Mouse (Mus musculus): ENCODE data around the gene Kcne1l. TPM values are rescaled to one million over a fixed set of nuclear protein-coding genes. Genes with fewer than 3 reads are reported as not detected.

Kcne1l gene
- polyA plus RNA-seq, 1 experiment from 2014 or later, result 13.1 TPM

DNA sequence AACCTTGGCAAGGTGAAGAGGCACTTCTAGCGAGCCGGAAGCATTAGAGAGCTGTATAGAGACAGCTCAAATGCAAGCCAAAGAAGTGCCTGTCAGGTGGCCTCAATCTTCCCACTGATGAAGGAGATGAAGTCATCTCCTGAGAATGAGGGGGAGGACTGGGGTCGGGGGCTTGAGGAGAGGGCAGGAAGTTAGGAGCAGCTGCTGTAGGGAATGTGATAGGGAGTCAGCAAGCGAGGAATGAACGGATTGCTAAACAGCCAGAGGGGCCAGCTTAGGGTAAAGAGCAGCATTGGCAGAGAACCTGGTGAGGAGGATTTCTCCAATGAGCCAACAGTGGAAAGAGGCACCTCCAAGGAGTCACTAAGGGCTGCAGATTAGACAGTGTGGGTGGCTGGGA lies 20.2 kb downstream of the Kcne1l start:
- Histone ChIP-seq H3K9me3 (replicated peaks) (no peaks in the 10 kb centered on the region), H3K27ac (no peak overlapping the region), H3K9ac (no peak overlapping the region), H3K4me2 (0 out of 2 replicates have a peak overlapping the region, but pooled peaks have one; percentile 23), H3K27me3 (no peaks in the 10 kb centered on the region), H3K4me3 (no peak overlapping the region), H3K4me1 (replicated peaks) (no peaks in the 10 kb centered on the region), H3K36me3 (no peaks in the 10 kb centered on the region)
- no peak for ATAC-seq (replicated peaks; ENCODE audit: insufficient number of reproducible peaks, insufficient read depth, low FRiP score, low read depth)
- WGBS, result 26% methylated on average over 5 of the region's 5 CpGs

DNA sequence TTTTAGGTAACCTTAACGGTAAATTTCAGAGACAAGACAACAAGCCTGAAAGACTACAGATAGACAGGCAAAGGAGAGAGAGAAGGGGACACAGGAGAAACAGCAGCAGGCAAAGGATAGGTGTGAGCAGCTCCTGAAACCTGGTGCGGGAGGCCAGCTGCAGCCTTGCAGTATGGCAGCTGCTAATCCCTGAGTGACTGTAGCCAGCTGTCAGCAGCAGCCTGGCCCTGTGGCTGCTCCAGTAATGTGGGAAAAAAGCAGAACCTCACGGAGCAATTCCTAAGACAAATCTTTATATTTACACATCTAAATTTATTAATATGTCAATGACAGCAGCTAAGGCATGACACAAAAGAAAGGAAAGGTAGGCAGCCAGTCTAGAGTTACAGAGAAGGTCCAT lies 29.5 kb downstream of the Kcne1l start:
- Histone ChIP-seq H3K9me3 (replicated peaks) (no peaks in the 10 kb centered on the region), H3K4me1 (replicated peaks) (no peaks in the 10 kb centered on the region), H3K9ac (no peak overlapping the region), H3K27ac (no peak overlapping the region), H3K4me2 (no peak overlapping the region), H3K36me3 (no peaks in the 10 kb centered on the region), H3K27me3 (no peaks in the 10 kb centered on the region; the same call in 1 of the 2 replicates), H3K4me3 (no peak overlapping the region)
- 36% methylated on average over 3 of the region's 3 CpGs for WGBS
- no peak for ATAC-seq (replicated peaks; ENCODE audit: insufficient number of reproducible peaks, insufficient read depth, low FRiP score, low read depth)

DNA sequence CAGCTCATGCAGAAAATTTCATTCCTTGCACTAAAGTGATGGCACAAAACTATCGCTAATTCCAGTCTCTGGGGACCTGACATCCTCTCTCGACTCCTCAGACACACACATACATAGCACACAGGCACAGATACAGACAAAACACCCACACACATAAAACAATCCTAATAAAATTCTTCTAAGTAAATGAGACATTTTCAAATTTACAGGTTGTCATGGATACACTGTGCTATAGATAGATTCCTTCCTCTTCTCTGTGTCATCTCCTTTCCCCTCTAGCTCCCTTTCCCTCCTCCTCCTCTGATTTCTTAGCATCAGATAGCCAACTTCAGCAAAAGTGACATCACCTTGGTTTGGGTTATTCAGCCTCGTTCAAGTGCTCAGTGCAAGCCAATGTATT lies 30.1 kb downstream of the Kcne1l start:
- no peaks in the 10 kb centered on the region for H3K4me1 ChIP-seq (replicated peaks)
- H3K27ac ChIP-seq, result no peak overlapping the region

More for the DNA sequence above, 30.1 kb downstream of the Kcne1l start:
- Histone ChIP-seq H3K27me3 (no peaks in the 10 kb centered on the region; the same call in 1 of the 2 replicates), H3K4me2 (no peak overlapping the region), H3K4me3 (no peak overlapping the region), H3K36me3 (no peaks in the 10 kb centered on the region), H3K9ac (no peak overlapping the region), H3K9me3 (replicated peaks) (no peaks in the 10 kb centered on the region)
- WGBS, result 56% methylated on average over 3 of the region's 3 CpGs
- ATAC-seq (replicated peaks; ENCODE audit: insufficient number of reproducible peaks, insufficient read depth, low FRiP score, low read depth), result no peak

Other genes starting within 250 kb of the Kcne1l start
- gene Gucy2f, start 109.4 kb downstream of the Kcne1l start, polyA plus RNA-seq (2015; fragmentation: Nextera tagmentation; extraction: Ambion mirVana), result not detected in 2 replicates
- gene Nxt2, start 79.5 kb downstream of the Kcne1l start, polyA plus RNA-seq (2015; fragmentation: Nextera tagmentation; extraction: Ambion mirVana), result 10.1 and 10.4 TPM in 2 replicates
- gene Acsl4, start 84.2 kb upstream of the Kcne1l start, polyA plus RNA-seq (2015; fragmentation: Nextera tagmentation; extraction: Ambion mirVana), result 13.1 and 13.5 TPM in 2 replicates

Data from heart, embryonic 15.5 days (tissue).